Mouse (Mus musculus): Measurements from ENCODE around the gene Gja5. TPM values are rescaled to one million over a fixed set of nuclear protein-coding genes. Genes with fewer than 3 reads are reported as not detected.
"Not testable (repeated sequence)": the region's sequence is repeated elsewhere in the genome, so short reads cannot be mapped to it uniquely, and the experiment has no call there.

Gene Gja5
- polyA plus RNA-seq, 1 experiment, result 0.95 TPM

GRCm38 (mm10) chr3:97060119-97060518, 155.6 kb downstream of the Gja5 start:
- 94% methylated on average over 4 of the region's 4 CpGs for WGBS
- Histone ChIP-seq H3K27me3 (ENCODE audit: control insufficient read depth, insufficient read depth, low read length) (no peaks in the 10 kb centered on the region), H3K27ac (ENCODE audit: insufficient read depth, low read length) (no peak overlapping the region), H3K36me3 (ENCODE audit: control insufficient read depth, insufficient read depth, low read length) (no peaks in the 10 kb centered on the region), H3K4me3 (ENCODE audit: extremely low read depth, insufficient read depth, insufficient read length) (no peak overlapping the region), H3K4me1 (ENCODE audit: control insufficient read depth, insufficient read depth, insufficient read length) (no peaks in the 10 kb centered on the region)
- TF ChIP-seq POLR2A (IDR thresholded peaks at IDR 0.05; ENCODE audit: low read depth, low read length) (no peak), CTCF (IDR thresholded peaks at IDR 0.05; ENCODE audit: extremely low read depth, insufficient read depth, insufficient read length, insufficient replicate concordance) (no peak)
- DNase-seq (ENCODE audit: low read depth in 1 of 2, low spot score in 2 of 2), result no peak

GRCm38 (mm10) chr3:97062814-97063213, 158.3 kb downstream of the Gja5 start:
- Histone ChIP-seq H3K27ac (ENCODE audit: insufficient read depth, low read length) (no peak overlapping the region), H3K4me1 (ENCODE audit: control insufficient read depth, insufficient read depth, insufficient read length) (no peaks in the 10 kb centered on the region), H3K27me3 (ENCODE audit: control insufficient read depth, insufficient read depth, low read length) (no peaks in the 10 kb centered on the region), H3K36me3 (ENCODE audit: control insufficient read depth, insufficient read depth, low read length) (no peaks in the 10 kb centered on the region), H3K4me3 (ENCODE audit: extremely low read depth, insufficient read depth, insufficient read length) (no peak overlapping the region)
- no peak for TF ChIP-seq POLR2A (IDR thresholded peaks at IDR 0.05; ENCODE audit: low read depth, low read length)
- TF ChIP-seq CTCF (IDR thresholded peaks at IDR 0.05; ENCODE audit: extremely low read depth, insufficient read depth, insufficient read length, insufficient replicate concordance), result no peak
- WGBS, result 67% methylated on average over 5 of the region's 5 CpGs
- DNase-seq (ENCODE audit: low read depth in 1 of 2, low spot score in 2 of 2), result no peak

GRCm38 (mm10) chr3:97064046-97064445, 159.6 kb downstream of the Gja5 start:
- WGBS, result 82% methylated on average over 6 of the region's 6 CpGs
- H3K4me3 ChIP-seq (ENCODE audit: extremely low read depth, insufficient read depth, insufficient read length), result no peak overlapping the region
- H3K4me1 ChIP-seq (ENCODE audit: control insufficient read depth, insufficient read depth, insufficient read length), result no peaks in the 10 kb centered on the region
- no peak overlapping the region for H3K27ac ChIP-seq (ENCODE audit: insufficient read depth, low read length)
- DNase-seq (ENCODE audit: low read depth in 1 of 2, low spot score in 2 of 2), result no peak
- no peaks in the 10 kb centered on the region for H3K36me3 ChIP-seq (ENCODE audit: control insufficient read depth, insufficient read depth, low read length)
- no peaks in the 10 kb centered on the region for H3K27me3 ChIP-seq (ENCODE audit: control insufficient read depth, insufficient read depth, low read length)
- no peak for TF ChIP-seq POLR2A (IDR thresholded peaks at IDR 0.05; ENCODE audit: low read depth, low read length)
- TF ChIP-seq CTCF (IDR thresholded peaks at IDR 0.05; ENCODE audit: extremely low read depth, insufficient read depth, insufficient read length, insufficient replicate concordance), result no peak

GRCm38 (mm10) chr3:97069589-97069988, 165.1 kb downstream of the Gja5 start:
- not testable (repeated sequence) for DNase-seq (ENCODE audit: low read depth in 1 of 2, low spot score in 2 of 2); H3K4me1 ChIP-seq (ENCODE audit: control insufficient read depth, insufficient read depth, insufficient read length); H3K27me3 ChIP-seq (ENCODE audit: control insufficient read depth, insufficient read depth, low read length); H3K4me3 ChIP-seq (ENCODE audit: extremely low read depth, insufficient read depth, insufficient read length); H3K36me3 ChIP-seq (ENCODE audit: control insufficient read depth, insufficient read depth, low read length); H3K27ac ChIP-seq (ENCODE audit: insufficient read depth, low read length)
- 92% methylated on average over 7 of the region's 7 CpGs for WGBS

GRCm38 (mm10) chr3:97071916-97072315, 167.4 kb downstream of the Gja5 start:
- WGBS, result 84% methylated on average over 9 of the region's 9 CpGs
- not testable (repeated sequence) for H3K36me3 ChIP-seq (ENCODE audit: control insufficient read depth, insufficient read depth, low read length); H3K4me1 ChIP-seq (ENCODE audit: control insufficient read depth, insufficient read depth, insufficient read length); H3K27me3 ChIP-seq (ENCODE audit: control insufficient read depth, insufficient read depth, low read length); H3K4me3 ChIP-seq (ENCODE audit: extremely low read depth, insufficient read depth, insufficient read length); DNase-seq (ENCODE audit: low read depth in 1 of 2, low spot score in 2 of 2); H3K27ac ChIP-seq (ENCODE audit: insufficient read depth, low read length)

- 74% methylated on average over 5 of the region's 5 CpGs for WGBS
- H3K4me1 ChIP-seq (ENCODE audit: control insufficient read depth, insufficient read depth, insufficient read length); H3K27ac ChIP-seq (ENCODE audit: insufficient read depth, low read length); DNase-seq (ENCODE audit: low read depth in 1 of 2, low spot score in 2 of 2); H3K27me3 ChIP-seq (ENCODE audit: control insufficient read depth, insufficient read depth, low read length); H3K36me3 ChIP-seq (ENCODE audit: control insufficient read depth, insufficient read depth, low read length); H3K4me3 ChIP-seq (ENCODE audit: extremely low read depth, insufficient read depth, insufficient read length): not testable (repeated sequence)
Measured at GRCm38 (mm10) chr3:97072361-97072760, 167.9 kb downstream of the Gja5 start.

- not testable (repeated sequence) for H3K27ac ChIP-seq (ENCODE audit: insufficient read depth, low read length); H3K4me1 ChIP-seq (ENCODE audit: control insufficient read depth, insufficient read depth, insufficient read length); DNase-seq (ENCODE audit: low read depth in 1 of 2, low spot score in 2 of 2); H3K27me3 ChIP-seq (ENCODE audit: control insufficient read depth, insufficient read depth, low read length); H3K4me3 ChIP-seq (ENCODE audit: extremely low read depth, insufficient read depth, insufficient read length); H3K36me3 ChIP-seq (ENCODE audit: control insufficient read depth, insufficient read depth, low read length)
- 28% methylated on average over 2 of the region's 11 CpGs for WGBS
Measured at GRCm38 (mm10) chr3:97075744-97076350, 171.4 kb downstream of the Gja5 start.

- Histone ChIP-seq H3K27ac (ENCODE audit: insufficient read depth, low read length) (no peak overlapping the region), H3K36me3 (ENCODE audit: control insufficient read depth, insufficient read depth, low read length) (no peaks in the 10 kb centered on the region), H3K27me3 (ENCODE audit: control insufficient read depth, insufficient read depth, low read length) (no peaks in the 10 kb centered on the region), H3K4me1 (ENCODE audit: control insufficient read depth, insufficient read depth, insufficient read length) (no peaks in the 10 kb centered on the region), H3K4me3 (ENCODE audit: extremely low read depth, insufficient read depth, insufficient read length) (peak overlapping the region; percentile 27)
- WGBS, result 7% methylated on average over 6 of the region's 6 CpGs
- no peak for TF ChIP-seq POLR2A (IDR thresholded peaks at IDR 0.05; ENCODE audit: low read depth, low read length)
- peak; percentile 43; the same call in 1 of the 2 replicates for TF ChIP-seq CTCF (IDR thresholded peaks at IDR 0.05; ENCODE audit: extremely low read depth, insufficient read depth, insufficient read length, insufficient replicate concordance)
- DNase-seq (ENCODE audit: low read depth in 1 of 2, low spot score in 2 of 2), result peak in 1 of 2 experiments; percentile 43
Measured at GRCm38 (mm10) chr3:97076412-97076811, 171.9 kb downstream of the Gja5 start.
